Mouse (Mus musculus): ENCODE measurements around the gene S100a6. TPM values are rescaled to one million over a fixed set of nuclear protein-coding genes. Genes with fewer than 3 reads are reported as not detected.

Gene S100a6
- polyA plus RNA-seq (2014; fragmentation: Nextera tagmentation; extraction: Ambion mirVana), result 43.9 and 49.8 TPM in 2 replicates

- peaks cover 5 to 12% of the 10 kb centered on the region in 2 experiments; a peak in 3 of 4 replicates for H3K4me1 ChIP-seq (ENCODE audit: control insufficient read depth in 2 of 2, insufficient read depth in 2 of 2, low read length in 2 of 2)
- H3K9ac ChIP-seq (ENCODE audit: low read length), result peak within 1 kb of the TSS; percentile 57; the same call in 1 of the 2 replicates
- H3K27ac ChIP-seq (replicated peaks in 1 of 2; ENCODE audit: control insufficient read depth in 1 of 2, insufficient read depth in 1 of 2, low read depth in 2 of 2, low read length in 2 of 2), result no peak within 1 kb of the TSS
- peak within 1 kb of the TSS; percentile 82 for H3K4me2 ChIP-seq (ENCODE audit: low read length)
- no peaks in the 10 kb centered on the region for H3K36me3 ChIP-seq (ENCODE audit: control insufficient read depth, insufficient read depth, low read length)
- peak within 1 kb of the TSS; percentile 36 to 41 for H3K4me3 ChIP-seq (ENCODE audit: control insufficient read depth in 1 of 2, insufficient read depth in 1 of 2, low read depth in 1 of 2, low read length in 2 of 2)
- peak; percentile 51; the same call in 1 of the 2 replicates for ATAC-seq (ENCODE audit: insufficient number of reproducible peaks, insufficient read depth, low FRiP score, low read depth)
- H3K9me3 ChIP-seq (ENCODE audit: control insufficient read depth, low read length), result no peaks in the 10 kb centered on the region
- H3K27me3 ChIP-seq (ENCODE audit: control insufficient read depth, insufficient read depth, low read length), result peaks cover 4% of the 10 kb centered on the region
- under 1% methylated on average over 23 of the region's 23 CpGs for WGBS
Measured at GRCm38 (mm10) chr3:90612728-90613291, at the start of gene S100a6. Gene S100a6 (plus strand): TSS chr3:90612882.

GRCm38 (mm10) chr3:90574691-90575090 is 38.0 kb upstream of the S100a6 start:
- Histone ChIP-seq H3K27me3 (ENCODE audit: control insufficient read depth, insufficient read depth, low read length) (no peaks in the 10 kb centered on the region), H3K27ac (replicated peaks in 1 of 2; ENCODE audit: control insufficient read depth in 1 of 2, insufficient read depth in 1 of 2, low read depth in 2 of 2, low read length in 2 of 2) (no peak overlapping the region), H3K4me2 (ENCODE audit: low read length) (no peak overlapping the region), H3K36me3 (ENCODE audit: control insufficient read depth, insufficient read depth, low read length) (no peaks in the 10 kb centered on the region), H3K9ac (ENCODE audit: low read length) (no peak overlapping the region), H3K4me1 (ENCODE audit: control insufficient read depth in 2 of 2, insufficient read depth in 2 of 2, low read length in 2 of 2) (no peaks in the 10 kb centered on the region; a peak in 1 of 4 replicates), H3K9me3 (ENCODE audit: control insufficient read depth, low read length) (no peaks in the 10 kb centered on the region), H3K4me3 (ENCODE audit: control insufficient read depth in 1 of 2, insufficient read depth in 1 of 2, low read depth in 1 of 2, low read length in 2 of 2) (no peak overlapping the region)
- no peak for ATAC-seq (ENCODE audit: insufficient number of reproducible peaks, insufficient read depth, low FRiP score, low read depth)
- 68% methylated on average over 5 of the region's 5 CpGs for WGBS

GRCm38 (mm10) chr3:90575320-90575719 is 37.4 kb upstream of the S100a6 start:
- Histone ChIP-seq H3K9me3 (ENCODE audit: control insufficient read depth, low read length) (no peaks in the 10 kb centered on the region), H3K27ac (replicated peaks in 1 of 2; ENCODE audit: control insufficient read depth in 1 of 2, insufficient read depth in 1 of 2, low read depth in 2 of 2, low read length in 2 of 2) (no peak overlapping the region), H3K36me3 (ENCODE audit: control insufficient read depth, insufficient read depth, low read length) (no peaks in the 10 kb centered on the region), H3K27me3 (ENCODE audit: control insufficient read depth, insufficient read depth, low read length) (no peaks in the 10 kb centered on the region), H3K4me2 (ENCODE audit: low read length) (no peak overlapping the region), H3K4me1 (ENCODE audit: control insufficient read depth in 2 of 2, insufficient read depth in 2 of 2, low read length in 2 of 2) (no peaks in the 10 kb centered on the region; a peak in 1 of 4 replicates), H3K9ac (ENCODE audit: low read length) (no peak overlapping the region), H3K4me3 (ENCODE audit: control insufficient read depth in 1 of 2, insufficient read depth in 1 of 2, low read depth in 1 of 2, low read length in 2 of 2) (no peak overlapping the region)
- WGBS, result 73% methylated on average over 3 of the region's 3 CpGs
- no peak for ATAC-seq (ENCODE audit: insufficient number of reproducible peaks, insufficient read depth, low FRiP score, low read depth)

GRCm38 (mm10) chr3:90576351-90577001 is 36.2 kb upstream of the S100a6 start:
- H3K27me3 ChIP-seq (ENCODE audit: control insufficient read depth, insufficient read depth, low read length), result no peaks in the 10 kb centered on the region
- no peak overlapping the region for H3K4me3 ChIP-seq (ENCODE audit: control insufficient read depth in 1 of 2, insufficient read depth in 1 of 2, low read depth in 1 of 2, low read length in 2 of 2)
- H3K4me2 ChIP-seq (ENCODE audit: low read length), result no peak overlapping the region
- H3K27ac ChIP-seq (replicated peaks in 1 of 2; ENCODE audit: control insufficient read depth in 1 of 2, insufficient read depth in 1 of 2, low read depth in 2 of 2, low read length in 2 of 2), result no peak overlapping the region
- WGBS, result 59% methylated on average over 10 of the region's 10 CpGs
- H3K36me3 ChIP-seq (ENCODE audit: control insufficient read depth, insufficient read depth, low read length), result no peaks in the 10 kb centered on the region
- no peaks in the 10 kb centered on the region; a peak in 1 of 4 replicates for H3K4me1 ChIP-seq (ENCODE audit: control insufficient read depth in 2 of 2, insufficient read depth in 2 of 2, low read length in 2 of 2)
- no peak overlapping the region for H3K9ac ChIP-seq (ENCODE audit: low read length)
- no peaks in the 10 kb centered on the region for H3K9me3 ChIP-seq (ENCODE audit: control insufficient read depth, low read length)
- ATAC-seq (ENCODE audit: insufficient number of reproducible peaks, insufficient read depth, low FRiP score, low read depth), result no peak

GRCm38 (mm10) chr3:90579433-90579832 is 33.2 kb upstream of the S100a6 start:
- 43% methylated on average over 7 of the region's 7 CpGs for WGBS
- Histone ChIP-seq H3K4me1 (ENCODE audit: control insufficient read depth in 2 of 2, insufficient read depth in 2 of 2, low read length in 2 of 2) (peaks cover 0 to 9% of the 10 kb centered on the region in 2 experiments; a peak in 3 of 4 replicates), H3K36me3 (ENCODE audit: control insufficient read depth, insufficient read depth, low read length) (no peaks in the 10 kb centered on the region), H3K4me2 (ENCODE audit: low read length) (no peak overlapping the region), H3K4me3 (ENCODE audit: control insufficient read depth in 1 of 2, insufficient read depth in 1 of 2, low read depth in 1 of 2, low read length in 2 of 2) (no peak overlapping the region), H3K27ac (replicated peaks in 1 of 2; ENCODE audit: control insufficient read depth in 1 of 2, insufficient read depth in 1 of 2, low read depth in 2 of 2, low read length in 2 of 2) (no peak overlapping the region), H3K9me3 (ENCODE audit: control insufficient read depth, low read length) (no peaks in the 10 kb centered on the region), H3K27me3 (ENCODE audit: control insufficient read depth, insufficient read depth, low read length) (no peaks in the 10 kb centered on the region), H3K9ac (ENCODE audit: low read length) (no peak overlapping the region)
- no peak for ATAC-seq (ENCODE audit: insufficient number of reproducible peaks, insufficient read depth, low FRiP score, low read depth)

GRCm38 (mm10) chr3:90581141-90581540 is 31.5 kb upstream of the S100a6 start:
- no peaks in the 10 kb centered on the region for H3K36me3 ChIP-seq (ENCODE audit: control insufficient read depth, insufficient read depth, low read length)
- H3K9ac ChIP-seq (ENCODE audit: low read length), result no peak overlapping the region
- H3K27me3 ChIP-seq (ENCODE audit: control insufficient read depth, insufficient read depth, low read length), result no peaks in the 10 kb centered on the region
- no peaks in the 10 kb centered on the region for H3K9me3 ChIP-seq (ENCODE audit: control insufficient read depth, low read length)
- peaks cover 0 to 9% of the 10 kb centered on the region in 2 experiments; a peak in 3 of 4 replicates for H3K4me1 ChIP-seq (ENCODE audit: control insufficient read depth in 2 of 2, insufficient read depth in 2 of 2, low read length in 2 of 2)
- no peak overlapping the region for H3K4me2 ChIP-seq (ENCODE audit: low read length)
- H3K4me3 ChIP-seq (ENCODE audit: control insufficient read depth in 1 of 2, insufficient read depth in 1 of 2, low read depth in 1 of 2, low read length in 2 of 2), result no peak overlapping the region
- no peak for ATAC-seq (ENCODE audit: insufficient number of reproducible peaks, insufficient read depth, low FRiP score, low read depth)
- 94% methylated on average over 5 of the region's 5 CpGs for WGBS
- no peak overlapping the region for H3K27ac ChIP-seq (replicated peaks in 1 of 2; ENCODE audit: control insufficient read depth in 1 of 2, insufficient read depth in 1 of 2, low read depth in 2 of 2, low read length in 2 of 2)

GRCm38 (mm10) chr3:90582156-90582555 is 30.5 kb upstream of the S100a6 start:
- H3K4me1 ChIP-seq (ENCODE audit: control insufficient read depth in 2 of 2, insufficient read depth in 2 of 2, low read length in 2 of 2), result peaks cover under 1 to 9% of the 10 kb centered on the region in 2 experiments
- no peak overlapping the region for H3K27ac ChIP-seq (replicated peaks in 1 of 2; ENCODE audit: control insufficient read depth in 1 of 2, insufficient read depth in 1 of 2, low read depth in 2 of 2, low read length in 2 of 2)
- 95% methylated on average over 1 of the region's 1 CpGs for WGBS
- no peak overlapping the region for H3K4me2 ChIP-seq (ENCODE audit: low read length)
- no peaks in the 10 kb centered on the region for H3K9me3 ChIP-seq (ENCODE audit: control insufficient read depth, low read length)
- no peak overlapping the region for H3K4me3 ChIP-seq (ENCODE audit: control insufficient read depth in 1 of 2, insufficient read depth in 1 of 2, low read depth in 1 of 2, low read length in 2 of 2)
- no peak overlapping the region for H3K9ac ChIP-seq (ENCODE audit: low read length)
- no peaks in the 10 kb centered on the region for H3K27me3 ChIP-seq (ENCODE audit: control insufficient read depth, insufficient read depth, low read length)
- H3K36me3 ChIP-seq (ENCODE audit: control insufficient read depth, insufficient read depth, low read length), result no peaks in the 10 kb centered on the region
- ATAC-seq (ENCODE audit: insufficient number of reproducible peaks, insufficient read depth, low FRiP score, low read depth), result no peak

Data from heart, embryonic 14.5 days (tissue).